Mouse (Mus musculus) limb, embryonic 13.5 days (tissue): ENCODE results near the gene Cyp4f40. TPM values are rescaled to one million over a fixed set of nuclear protein-coding genes. Genes with fewer than 3 reads are reported as not detected.
"Not testable (repeated sequence)": the region's sequence is repeated elsewhere in the genome, so short reads cannot be mapped to it uniquely, and the experiment has no call there.

Experiments used
- ATAC-seq: fragments of 200-750 bp; cut with Nextera tagmentation; 2 replicates; pipeline ENCODE4 v1.8.0; 2017; ENCODE audit warnings: low read depth, moderate number of reproducible peaks, moderate TSS enrichment; ENCODE audit not compliant: low FRiP score
- H3K27ac ChIP-seq: fragments of 300-500 bp; sonication (generic); 2 replicates; pipeline ENCODE4 v1.5.1; 2015; ENCODE audit warnings: inconsistent platforms, mild to moderate bottlenecking, moderate library complexity
- H3K27me3 ChIP-seq: fragments of 300-500 bp; sonication (generic); 2 replicates; pipeline ENCODE4 v1.6.1; 2015; ENCODE audit warnings: mild to moderate bottlenecking, inconsistent platforms
- H3K36me3 ChIP-seq: fragments of 300-500 bp; sonication (generic); 2 replicates; pipeline ENCODE4 v1.6.1; 2015; ENCODE audit warnings: inconsistent platforms, mild to moderate bottlenecking, moderate library complexity
- H3K4me1 ChIP-seq: fragments of 300-500 bp; sonication (generic); 2 replicates; pipeline ENCODE4 v1.6.1; 2015; ENCODE audit warnings: inconsistent platforms
- H3K4me2 ChIP-seq: fragments of 300-500 bp; sonication (generic); replicated peaks from 2 replicates; pipeline ENCODE4 v1.6.1; 2015; ENCODE audit warnings: inconsistent platforms, mild to moderate bottlenecking, moderate library complexity
- H3K4me3 ChIP-seq: fragments of 300-500 bp; sonication (generic); 2 replicates; pipeline ENCODE4 v1.5.1; 2015; ENCODE audit warnings: moderate library complexity, mild to moderate bottlenecking, inconsistent platforms
- H3K9ac ChIP-seq: fragments of 300-500 bp; sonication (generic); 2 replicates; pipeline ENCODE4 v1.6.1; 2015; ENCODE audit warnings: mild to moderate bottlenecking, inconsistent platforms
- H3K9me3 ChIP-seq: fragments of 300-500 bp; sonication (generic); 2 replicates; pipeline ENCODE4 v1.6.1; 2016; ENCODE audit warnings: inconsistent platforms
- WGBS: fragments of 180-500 bp; shearing (Covaris S2); methylation state at CpG from one replicate; pipeline ENCODE4 v1.1.7; 2015; 5-methylcytosine and 5-hydroxymethylcytosine counted together
- polyA plus RNA-seq: library from polyadenylated mRNA; unstranded; fragments of >200 nt; fragmentation: Nextera tagmentation; extraction: Ambion mirVana; gene quantifications from 2 replicates; pipeline ENCODE4 v1.2.1, GENCODE M21; 2015

Gene Cyp4f40
- not detected in 2 replicates for polyA plus RNA-seq

DNA sequence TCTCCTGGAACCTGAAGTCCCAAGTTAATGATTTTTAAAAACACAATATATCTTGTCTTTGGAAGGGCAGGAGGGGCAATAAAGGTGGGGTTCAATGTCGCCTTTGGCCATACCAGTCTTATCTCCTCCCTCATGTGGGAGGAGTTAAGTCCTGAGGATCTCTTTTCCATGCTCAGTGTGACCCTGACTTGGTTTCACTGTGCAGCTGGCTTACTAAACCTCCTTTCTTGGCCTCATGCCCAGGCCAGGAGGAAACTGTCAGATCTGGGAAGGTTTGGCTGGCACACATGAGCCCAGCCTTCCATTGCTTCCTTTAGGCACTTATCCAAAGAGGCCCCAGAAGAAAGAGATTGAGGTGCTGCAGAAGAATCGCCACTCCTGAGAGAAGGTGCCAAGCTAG, at the start of gene Cyp4f40:
TSS of gene Cyp4f40 (plus strand) at position 189 of the 400 bp plus-strand sequence.
- no peak for ATAC-seq
- no peaks in the 10 kb centered on the region for H3K27me3 ChIP-seq
- H3K27ac ChIP-seq, result no peak within 1 kb of the TSS
- no peaks in the 10 kb centered on the region for H3K4me1 ChIP-seq
- H3K36me3 ChIP-seq, result no peaks in the 10 kb centered on the region
- H3K9me3 ChIP-seq, result no peaks in the 10 kb centered on the region
- WGBS, result 64% methylated on average over 2 of the region's 2 CpGs
- H3K4me3 ChIP-seq, result no peak within 1 kb of the TSS
- H3K4me2 ChIP-seq, result no peak within 1 kb of the TSS
- no peak within 1 kb of the TSS for H3K9ac ChIP-seq

GRCm38 (mm10) chr17:32610231-32610630, 48.5 kb upstream of the Cyp4f40 start:
- not testable (repeated sequence) for H3K4me2 ChIP-seq, H3K27me3 ChIP-seq, H3K27ac ChIP-seq, H3K9me3 ChIP-seq, ATAC-seq, H3K36me3 ChIP-seq, H3K9ac ChIP-seq, H3K4me3 ChIP-seq, H3K4me1 ChIP-seq
- 84% methylated on average over 3 of the region's 3 CpGs for WGBS

- Histone ChIP-seq H3K27ac (no peak overlapping the region), H3K4me2 (no peak overlapping the region), H3K9ac (no peak overlapping the region), H3K27me3 (no peaks in the 10 kb centered on the region), H3K4me1 (no peaks in the 10 kb centered on the region), H3K4me3 (no peak overlapping the region), H3K9me3 (no peaks in the 10 kb centered on the region), H3K36me3 (no peaks in the 10 kb centered on the region)
- 83% methylated on average over 3 of the region's 3 CpGs for WGBS
- no peak for ATAC-seq
Observed at GRCm38 (mm10) chr17:32610896-32611295, 47.8 kb upstream of the Cyp4f40 start.

GRCm38 (mm10) chr17:32612417-32612816, 46.3 kb upstream of the Cyp4f40 start:
- Histone ChIP-seq H3K4me1 (no peaks in the 10 kb centered on the region), H3K9ac (no peak overlapping the region), H3K4me2 (no peak overlapping the region), H3K27ac (no peak overlapping the region), H3K9me3 (no peaks in the 10 kb centered on the region), H3K36me3 (no peaks in the 10 kb centered on the region), H3K4me3 (no peak overlapping the region), H3K27me3 (no peaks in the 10 kb centered on the region)
- ATAC-seq, result no peak
- WGBS, result 73% methylated on average over 3 of the region's 3 CpGs

DNA sequence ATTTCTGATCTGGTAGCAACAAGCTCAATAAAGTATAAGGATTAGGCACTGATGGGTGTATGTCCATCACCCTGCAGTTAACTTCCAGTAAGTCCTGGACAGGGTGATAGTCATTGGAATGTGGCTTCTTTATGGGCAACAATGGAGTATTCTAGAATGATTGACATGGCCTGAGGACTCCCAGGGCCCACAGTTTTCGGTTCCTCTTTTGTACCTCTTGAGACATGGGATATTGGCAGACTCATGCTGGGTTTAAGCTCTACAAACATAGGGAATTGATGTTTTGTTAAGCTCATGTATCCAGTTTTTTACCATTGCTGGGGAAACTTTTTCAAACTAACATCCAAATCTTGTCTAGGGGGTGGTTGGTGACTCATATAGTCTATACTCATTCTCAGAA, 41.4 kb upstream of the Cyp4f40 start:
- Histone ChIP-seq H3K27me3 (no peaks in the 10 kb centered on the region), H3K4me2 (no peak overlapping the region), H3K4me1 (no peaks in the 10 kb centered on the region), H3K4me3 (no peak overlapping the region), H3K9me3 (no peaks in the 10 kb centered on the region), H3K36me3 (no peaks in the 10 kb centered on the region), H3K27ac (no peak overlapping the region), H3K9ac (no peak overlapping the region)
- no peak for ATAC-seq
- 71% methylated on average over 1 of the region's 1 CpGs for WGBS

DNA sequence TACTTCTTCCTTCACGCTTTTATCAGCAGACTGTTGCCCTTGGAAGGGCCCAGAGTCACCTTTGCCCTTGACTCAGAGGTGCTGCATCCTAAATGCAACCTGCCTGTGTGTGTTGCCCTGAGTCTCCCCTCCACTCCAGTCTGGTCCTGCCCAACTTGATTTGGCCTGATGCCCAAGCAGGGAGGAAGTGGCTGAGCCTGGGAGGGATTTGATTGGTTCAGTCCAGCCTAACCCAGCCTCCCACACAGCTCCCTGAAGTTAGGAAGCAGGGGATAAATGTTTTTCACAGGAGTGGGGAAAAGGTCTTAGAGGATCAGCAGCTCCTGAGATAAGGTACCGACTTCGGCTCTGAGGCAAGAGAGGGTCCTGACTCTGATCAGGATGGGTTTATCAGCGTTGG, 37.7 kb upstream of the Cyp4f40 start, which contains the start of gene Cyp4f37:
TSS of gene Cyp4f37 (plus strand) at position 292 of the 400 bp plus-strand sequence.
- H3K4me2 ChIP-seq, H3K27ac ChIP-seq, ATAC-seq, H3K9me3 ChIP-seq, H3K36me3 ChIP-seq, H3K4me1 ChIP-seq, H3K9ac ChIP-seq, H3K27me3 ChIP-seq, H3K4me3 ChIP-seq: not testable (repeated sequence)
- 73% methylated on average over 4 of the region's 4 CpGs for WGBS

GRCm38 (mm10) chr17:32629726-32630125, 29.0 kb upstream of the Cyp4f40 start:
- 85% methylated on average over 7 of the region's 7 CpGs for WGBS

DNA sequence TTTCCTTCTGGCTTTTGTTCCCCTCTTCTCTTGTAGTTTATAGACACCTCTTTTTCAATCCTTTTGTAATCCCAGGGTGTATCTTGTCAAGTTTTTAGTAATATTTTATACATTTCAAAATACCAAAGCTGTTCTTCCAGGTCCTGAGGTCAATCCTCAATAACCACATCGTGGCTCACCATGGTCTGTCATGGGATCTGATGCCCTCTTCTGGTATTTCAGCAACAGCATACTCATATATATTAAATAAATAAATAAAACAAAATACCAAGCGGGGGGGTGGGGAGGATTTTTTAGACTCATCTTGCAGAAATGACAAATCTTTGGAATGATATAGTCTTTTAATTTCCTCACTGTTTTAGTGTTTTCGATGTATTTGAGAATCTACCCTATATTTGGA, 26.8 kb upstream of the Cyp4f40 start:
- Histone ChIP-seq H3K27me3 (no peaks in the 10 kb centered on the region), H3K9ac (no peak overlapping the region), H3K4me2 (no peak overlapping the region), H3K4me1 (no peaks in the 10 kb centered on the region), H3K36me3 (no peaks in the 10 kb centered on the region), H3K9me3 (no peaks in the 10 kb centered on the region), H3K4me3 (no peak overlapping the region), H3K27ac (no peak overlapping the region)
- WGBS, result 85% methylated on average over 3 of the region's 3 CpGs
- no peak for ATAC-seq

More at GRCm38 (mm10) chr17:32629726-32630125, 29.0 kb upstream of the Cyp4f40 start:
- not testable (repeated sequence) for H3K4me3 ChIP-seq, H3K4me2 ChIP-seq, H3K27me3 ChIP-seq, ATAC-seq, H3K4me1 ChIP-seq, H3K27ac ChIP-seq, H3K9me3 ChIP-seq, H3K36me3 ChIP-seq, H3K9ac ChIP-seq

- not testable (repeated sequence) for H3K27ac ChIP-seq, H3K4me1 ChIP-seq, H3K36me3 ChIP-seq, ATAC-seq, H3K9me3 ChIP-seq, H3K27me3 ChIP-seq
- Histone ChIP-seq H3K4me3 (peak overlapping the region; percentile 41), H3K9ac (peak overlapping the region; percentile 63), H3K4me2 (peak overlapping the region; percentile 68)
- 93% methylated on average over 9 of the region's 9 CpGs for WGBS
Observed at GRCm38 (mm10) chr17:32634242-32634971, 24.3 kb upstream of the Cyp4f40 start.

DNA sequence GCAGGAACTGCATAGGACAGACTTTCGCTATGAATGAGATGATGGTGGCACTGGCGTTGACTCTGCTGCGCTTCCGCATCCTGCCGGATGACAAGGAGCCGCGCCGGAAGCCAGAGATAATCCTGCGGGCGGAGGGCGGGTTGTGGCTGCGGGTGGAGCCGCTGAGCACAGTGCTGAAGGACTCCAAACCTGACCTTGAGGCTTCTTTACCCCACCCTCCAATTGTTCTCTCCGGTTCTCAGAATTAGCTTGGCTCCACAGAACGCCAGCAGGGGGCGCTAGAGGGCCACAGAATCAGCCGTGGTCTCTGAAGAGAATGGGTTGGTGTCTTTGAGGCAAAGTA, 23.8 kb upstream of the Cyp4f40 start:
- WGBS, result 2% methylated on average over 17 of the region's 17 CpGs

DNA sequence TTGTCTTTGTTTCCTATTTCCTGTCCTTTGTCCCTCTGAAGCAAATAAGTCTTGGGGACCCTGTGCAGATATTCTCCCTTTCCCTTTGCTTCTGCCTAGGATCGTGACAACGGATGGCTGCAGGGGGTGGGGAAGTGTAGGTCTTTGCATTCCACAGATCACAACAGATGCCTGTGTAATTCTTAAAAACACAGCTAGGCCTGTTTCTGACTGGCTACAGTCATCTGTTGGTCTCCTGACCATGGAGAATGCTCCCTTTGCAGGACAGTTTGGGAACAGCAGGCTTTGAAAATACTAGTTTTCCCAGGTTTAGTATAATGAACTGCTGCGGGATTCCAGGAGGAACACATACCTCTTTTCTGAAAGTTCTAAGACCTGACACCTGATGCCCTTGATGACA, 22.4 kb upstream of the Cyp4f40 start:
- H3K9me3 ChIP-seq, result no peaks in the 10 kb centered on the region
- H3K4me3 ChIP-seq, result no peak overlapping the region
- no peak overlapping the region for H3K4me2 ChIP-seq
- H3K27ac ChIP-seq, result no peak overlapping the region
- no peaks in the 10 kb centered on the region for H3K4me1 ChIP-seq
- H3K36me3 ChIP-seq, result no peaks in the 10 kb centered on the region
- H3K9ac ChIP-seq, result no peak overlapping the region
- ATAC-seq, result no peak
- 52% methylated on average over 3 of the region's 3 CpGs for WGBS
- no peaks in the 10 kb centered on the region for H3K27me3 ChIP-seq

More for the DNA sequence above, 23.8 kb upstream of the Cyp4f40 start:
- Histone ChIP-seq H3K4me2 (peak overlapping the region; percentile 68), H3K36me3 (no peaks in the 10 kb centered on the region), H3K27ac (no peak overlapping the region), H3K4me1 (no peaks in the 10 kb centered on the region), H3K27me3 (no peaks in the 10 kb centered on the region), H3K9me3 (no peaks in the 10 kb centered on the region), H3K4me3 (peak overlapping the region; percentile 41), H3K9ac (peak overlapping the region; percentile 63)
- no peak for ATAC-seq

DNA sequence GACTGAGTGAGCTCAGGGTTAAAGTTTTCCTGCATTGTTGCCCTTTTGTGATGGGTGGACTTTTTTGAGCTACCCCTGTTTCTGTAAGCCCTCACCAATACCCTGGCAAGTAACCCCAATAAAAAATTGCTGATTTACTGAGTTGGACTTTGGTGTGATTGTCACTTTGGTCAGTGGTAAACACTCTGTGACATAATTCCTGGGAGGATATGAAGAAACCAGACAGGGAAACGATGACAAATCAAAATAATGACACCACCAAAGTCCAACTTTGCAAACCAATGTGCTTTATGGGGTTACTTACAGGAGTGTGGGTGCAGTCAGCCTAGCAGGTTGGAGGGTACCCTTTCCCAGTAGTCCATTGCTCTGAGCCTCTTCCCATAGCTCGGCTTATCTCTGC, 21.5 kb upstream of the Cyp4f40 start:
- H3K4me2 ChIP-seq, result no peak overlapping the region
- no peak for ATAC-seq
- no peak overlapping the region for H3K4me3 ChIP-seq
- no peaks in the 10 kb centered on the region for H3K4me1 ChIP-seq
- no peak overlapping the region for H3K9ac ChIP-seq
- 83% methylated on average over 2 of the region's 2 CpGs for WGBS
- no peaks in the 10 kb centered on the region for H3K36me3 ChIP-seq
- H3K9me3 ChIP-seq, result no peaks in the 10 kb centered on the region
- no peaks in the 10 kb centered on the region for H3K27me3 ChIP-seq
- no peak overlapping the region for H3K27ac ChIP-seq

DNA sequence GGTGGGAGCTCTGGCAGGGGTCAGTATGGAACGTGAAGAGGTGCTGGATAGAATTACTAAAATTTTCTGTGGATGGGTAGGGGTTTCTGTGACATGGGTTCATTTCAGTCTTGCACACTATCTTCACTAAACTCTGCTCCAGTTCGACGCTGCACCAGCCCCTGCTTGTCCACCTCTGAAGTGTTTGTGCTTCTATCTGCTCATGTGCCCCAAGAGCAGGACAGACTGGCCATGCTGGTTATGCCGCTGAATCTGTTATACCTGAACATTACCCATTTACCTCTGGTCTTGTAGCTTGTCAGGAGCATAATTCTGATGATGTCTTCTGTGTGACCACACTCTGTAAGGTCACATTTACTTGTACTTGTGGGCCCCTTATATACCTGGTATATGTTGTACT, 12.1 kb upstream of the Cyp4f40 start:
- Histone ChIP-seq H3K4me3 (no peak overlapping the region), H3K4me1 (no peaks in the 10 kb centered on the region), H3K27me3 (no peaks in the 10 kb centered on the region), H3K9me3 (no peaks in the 10 kb centered on the region), H3K9ac (no peak overlapping the region), H3K4me2 (no peak overlapping the region), H3K27ac (no peak overlapping the region), H3K36me3 (no peaks in the 10 kb centered on the region)
- ATAC-seq, result no peak
- 89% methylated on average over 4 of the region's 4 CpGs for WGBS
